Mouse (Mus musculus) lung, embryonic 16.5 days (tissue): ENCODE data around the gene Ribc2. TPM values are rescaled to one million over a fixed set of nuclear protein-coding genes. Genes with fewer than 3 reads are reported as not detected.

Experiments
- polyA plus RNA-seq: library from polyadenylated mRNA; unstranded; fragments of >200 nt; fragmentation: Nextera tagmentation; extraction: Ambion mirVana; gene quantifications from 2 replicates; pipeline ENCODE4 v1.2.1, GENCODE M21; 2015

Ribc2 gene
- polyA plus RNA-seq, 1 experiment from 2014 or later: 0.77 TPM

Other genes with a start within 250 kb of the Ribc2 start
- 0.40 and 0.50 TPM in 2 replicates for gene Gm29666, start 212.0 kb upstream of the Ribc2 start, polyA plus RNA-seq
- 32.7 and 37.9 TPM in 2 replicates for gene Nup50, start 208.7 kb upstream of the Ribc2 start, polyA plus RNA-seq
- 5.0 and 5.6 TPM in 2 replicates for gene 5031439G07Rik, start 143.5 kb upstream of the Ribc2 start, polyA plus RNA-seq
- gene Upk3a, start 114.9 kb upstream of the Ribc2 start, polyA plus RNA-seq: 13.3 and 18.3 TPM in 2 replicates
- 31.9 and 34.1 TPM in 2 replicates for gene Fam118a, start 103.1 kb upstream of the Ribc2 start, polyA plus RNA-seq
- 0.10 and 0.16 TPM in 2 replicates for gene Smc1b, start 114 bp upstream of the Ribc2 start, polyA plus RNA-seq
- 214 and 237 TPM in 2 replicates for gene Fbln1, start 73.9 kb downstream of the Ribc2 start, polyA plus RNA-seq
- gene Atxn10, start 204.2 kb downstream of the Ribc2 start, polyA plus RNA-seq: 323 and 325 TPM in 2 replicates